8 mouse cellular contexts compared by ENCODE assay signal in the genomic region with DNA sequence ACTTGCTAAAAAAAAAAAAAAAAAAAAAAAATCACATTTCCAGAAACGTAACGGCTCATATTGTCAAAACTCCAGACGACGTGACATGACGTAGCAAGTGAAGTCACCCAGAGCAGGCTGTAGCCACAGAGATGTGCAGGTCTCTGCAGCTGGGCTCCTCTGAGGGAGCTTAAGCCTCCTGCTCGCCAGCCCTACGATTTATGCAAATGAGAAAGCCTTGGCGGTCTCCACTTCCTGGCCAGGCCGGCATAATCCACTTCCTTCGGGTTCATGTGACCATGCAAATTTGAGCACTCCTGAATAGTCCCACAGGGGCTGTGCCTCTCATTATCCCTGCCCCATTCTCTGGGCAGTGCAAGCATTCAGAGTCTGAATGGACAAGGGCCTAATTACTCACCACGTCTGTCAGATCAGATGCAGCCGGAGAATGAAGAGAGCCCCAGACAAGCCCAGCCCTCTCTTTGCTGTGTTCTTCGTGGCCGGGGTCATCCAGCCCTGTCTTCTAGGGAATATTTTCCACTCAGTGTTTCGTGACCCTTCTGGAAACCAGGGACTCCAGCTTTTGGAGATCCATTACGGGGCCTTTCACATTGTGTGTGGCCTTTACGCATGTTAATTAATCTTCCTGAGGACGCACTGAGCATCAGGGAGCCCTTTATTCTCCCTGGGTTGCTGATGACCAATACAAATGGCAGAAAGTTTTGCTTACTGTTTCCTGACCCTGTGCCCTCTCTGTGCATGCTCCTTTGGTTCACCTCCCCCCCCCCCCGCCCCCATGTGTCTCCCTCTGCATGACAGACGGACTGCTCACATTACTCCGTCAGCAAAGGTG.
DNase-seq lines count a peak whose midpoint lies in the region; ATAC-seq and TF ChIP-seq lines count a peak whose summit lies in the region.

No protein-coding gene starts in this region.

- intact Hi-C loops in gastrocnemius, adult 2 months (cut with DNase I), result no loop called here

- peaks cover 30% of the 10 kb centered on the region for H3K4me1 ChIP-seq in heart, embryonic 11.5 days (ENCODE audit: control insufficient read depth, insufficient read depth, low read length)
- H3K4me1 ChIP-seq in kidney, embryonic 15.5 days, result peaks cover 24% of the 10 kb centered on the region
- H3K4me1 ChIP-seq in limb, embryonic 15.5 days, result peaks cover 22% of the 10 kb centered on the region
- 0 out of 2 replicates have a peak, but pooled peaks cover 5% of the 10 kb centered on the region for H3K4me1 ChIP-seq in neural tube, embryonic 14.5 days (ENCODE audit: control insufficient read depth, insufficient read depth, low read length)

- DNase-seq in gastrocnemius, adult 2 months, result no peak
- no peak for DNase-seq in gastrocnemius, adult 18-20 months (ENCODE audit: low spot score)

- peak overlapping the region; percentile 34 for H3K4me3 ChIP-seq in gastrocnemius, adult 2 months
- peak overlapping the region; percentile 8 for H3K4me3 ChIP-seq in heart, embryonic 11.5 days (ENCODE audit: low read depth, low read length)
- peak overlapping the region; percentile 18 for H3K4me3 ChIP-seq in kidney, embryonic 15.5 days (replicated peaks)
- no peak overlapping the region for H3K4me3 ChIP-seq in limb, embryonic 15.5 days
- no peak overlapping the region for H3K4me3 ChIP-seq in neural tube, embryonic 14.5 days (ENCODE audit: low read depth, low read length)

- no peaks in the 10 kb centered on the region for H3K9me3 ChIP-seq in heart, embryonic 11.5 days (replicated peaks; ENCODE audit: control insufficient read depth, low read length)
- H3K9me3 ChIP-seq in kidney, embryonic 15.5 days (replicated peaks), result no peaks in the 10 kb centered on the region
- no peaks in the 10 kb centered on the region for H3K9me3 ChIP-seq in limb, embryonic 15.5 days
- H3K9me3 ChIP-seq in neural tube, embryonic 14.5 days (ENCODE audit: control insufficient read depth, low read length), result no peaks in the 10 kb centered on the region

- H3K27me3 ChIP-seq in heart, embryonic 11.5 days (ENCODE audit: control insufficient read depth, insufficient read depth, low read length), result no peaks in the 10 kb centered on the region
- H3K27me3 ChIP-seq in kidney, embryonic 15.5 days, result 0 out of 2 replicates have a peak, but pooled peaks cover 4% of the 10 kb centered on the region
- H3K27me3 ChIP-seq in limb, embryonic 15.5 days, result no peaks in the 10 kb centered on the region
- H3K27me3 ChIP-seq in neural tube, embryonic 14.5 days (ENCODE audit: control insufficient read depth, insufficient read depth, low read length), result no peaks in the 10 kb centered on the region

- no peaks in the 10 kb centered on the region for H3K36me3 ChIP-seq in heart, embryonic 11.5 days (ENCODE audit: control insufficient read depth, insufficient read depth, low read length)
- H3K36me3 ChIP-seq in kidney, embryonic 15.5 days, result no peaks in the 10 kb centered on the region
- H3K36me3 ChIP-seq in limb, embryonic 15.5 days, result no peaks in the 10 kb centered on the region
- H3K36me3 ChIP-seq in neural tube, embryonic 14.5 days (ENCODE audit: control insufficient read depth, insufficient read depth, low read length), result no peaks in the 10 kb centered on the region

- H3K4me2 ChIP-seq in heart, embryonic 11.5 days, result peak overlapping the region; percentile 56
- peak overlapping the region; percentile 46 for H3K4me2 ChIP-seq in kidney, embryonic 15.5 days
- peak overlapping the region; percentile 29; the same call in 1 of the 2 replicates for H3K4me2 ChIP-seq in limb, embryonic 15.5 days
- peak overlapping the region; percentile 30 for H3K4me2 ChIP-seq in neural tube, embryonic 14.5 days (ENCODE audit: low read depth, low read length)

- peak; percentile 96 for ATAC-seq in common myeloid progenitor, adult 5-6 weeks (replicated peaks; ENCODE audit: low read depth, poor library complexity, severe bottlenecking)
- ATAC-seq in heart, embryonic 11.5 days (replicated peaks; ENCODE audit: insufficient number of reproducible peaks, low FRiP score, low TSS enrichment), result peak; percentile 69
- ATAC-seq in kidney, embryonic 15.5 days (replicated peaks; ENCODE audit: low FRiP score), result peak; percentile 93
- 0 out of 2 replicates have a peak, but pooled peaks have one; percentile 40 for ATAC-seq in limb, embryonic 15.5 days (ENCODE audit: insufficient number of reproducible peaks, low FRiP score, low TSS enrichment, low read depth)
- peak; percentile 96 for ATAC-seq in neural tube, embryonic 14.5 days (ENCODE audit: low read depth)
- no peak; the same call in 1 of the 2 replicates for ATAC-seq in cerebellum, adult (ENCODE audit: insufficient number of reproducible peaks, low FRiP score, low TSS enrichment)

- H3K9ac ChIP-seq in heart, embryonic 11.5 days (ENCODE audit: low read depth, low read length), result peak overlapping the region; percentile 49; the same call in 1 of the 2 replicates
- H3K9ac ChIP-seq in kidney, embryonic 15.5 days, result no peak overlapping the region
- no peak overlapping the region for H3K9ac ChIP-seq in limb, embryonic 15.5 days
- no peak overlapping the region for H3K9ac ChIP-seq in neural tube, embryonic 14.5 days (replicated peaks; ENCODE audit: low read depth, low read length)

- H3K27ac ChIP-seq in gastrocnemius, adult 2 months, result no peak overlapping the region
- H3K27ac ChIP-seq in heart, embryonic 11.5 days (ENCODE audit: low read depth, low read length), result peak overlapping the region; percentile 15; the same call in 1 of the 2 replicates
- peak overlapping the region; percentile 71 for H3K27ac ChIP-seq in kidney, embryonic 15.5 days
- H3K27ac ChIP-seq in limb, embryonic 15.5 days, result no peak overlapping the region
- peak overlapping the region; percentile 64; the same call in 1 of the 2 replicates for H3K27ac ChIP-seq in neural tube, embryonic 14.5 days (ENCODE audit: low read depth, low read length)

- WGBS in heart, embryonic 11.5 days (ENCODE audit: insufficient replicate concordance), result 24% methylated on average over 21 of the region's 21 CpGs
- WGBS in kidney, embryonic 15.5 days, result 14% methylated on average over 21 of the region's 21 CpGs
- WGBS in limb, embryonic 15.5 days, result 30% methylated on average over 21 of the region's 21 CpGs
- 6% methylated on average over 20 of the region's 21 CpGs for WGBS in neural tube, embryonic 14.5 days

- TF ChIP-seq CTCF in gastrocnemius, adult 2 months (IDR thresholded peaks at IDR 0.05), result no peak

Comparison
In these comparisons a context has a peak if more than half of its experiments do, and no peak if none do; other contexts are left out.
1. H3K27ac ChIP-seq: peak in heart, embryonic 11.5 days (single experiment), kidney, embryonic 15.5 days (single experiment) and neural tube, embryonic 14.5 days (single experiment); none in gastrocnemius, adult 2 months (single experiment) and limb, embryonic 15.5 days (single experiment).
2. H3K4me3 ChIP-seq: peak in gastrocnemius, adult 2 months (single experiment), heart, embryonic 11.5 days (single experiment) and kidney, embryonic 15.5 days (single experiment); none in limb, embryonic 15.5 days (single experiment) and neural tube, embryonic 14.5 days (single experiment).
3. Peak in every context shown above with its lines, with median percentiles within 50 percentile points of each other: H3K4me2 ChIP-seq.